Mouse (Mus musculus): Measurements from ENCODE around the gene Otop2. TPM values are rescaled to one million over a fixed set of nuclear protein-coding genes. Genes with fewer than 3 reads are reported as not detected.

The Otop2 gene
- polyA plus RNA-seq, 1 experiment from 2014 or later, result not detected

GRCm38 (mm10) chr11:115376722-115377121 lies 69.8 kb downstream of the Otop2 start:
- H3K4me1 ChIP-seq, result peaks cover 17% of the 10 kb centered on the region
- H3K9ac ChIP-seq (replicated peaks), result no peak overlapping the region
- H3K27ac ChIP-seq (replicated peaks), result no peak overlapping the region
- H3K36me3 ChIP-seq, result no peaks in the 10 kb centered on the region
- H3K27me3 ChIP-seq, result peaks cover 31% of the 10 kb centered on the region
- no peak for ATAC-seq (ENCODE audit: low FRiP score, low read depth)
- H3K4me2 ChIP-seq (replicated peaks), result no peak overlapping the region
- H3K9me3 ChIP-seq, result peaks cover 4% of the 10 kb centered on the region; the same call in 1 of the 2 replicates
- no peak overlapping the region for H3K4me3 ChIP-seq
- 77% methylated on average over 7 of the region's 7 CpGs for WGBS

- Histone ChIP-seq H3K9ac (replicated peaks) (no peak overlapping the region), H3K4me3 (no peak overlapping the region), H3K4me1 (peaks cover 17% of the 10 kb centered on the region), H3K4me2 (replicated peaks) (no peak overlapping the region), H3K9me3 (peaks cover 4% of the 10 kb centered on the region; the same call in 1 of the 2 replicates), H3K36me3 (no peaks in the 10 kb centered on the region), H3K27me3 (peaks cover 31% of the 10 kb centered on the region), H3K27ac (replicated peaks) (no peak overlapping the region)
- 90% methylated on average over 4 of the region's 4 CpGs for WGBS
- ATAC-seq (ENCODE audit: low FRiP score, low read depth), result no peak
Measured at GRCm38 (mm10) chr11:115377254-115377653, 70.3 kb downstream of the Otop2 start.

- peaks cover 4% of the 10 kb centered on the region; the same call in 1 of the 2 replicates for H3K9me3 ChIP-seq
- H3K27me3 ChIP-seq, result peaks cover 30% of the 10 kb centered on the region
- H3K4me3 ChIP-seq, result no peak overlapping the region
- no peak for ATAC-seq (ENCODE audit: low FRiP score, low read depth)
- H3K9ac ChIP-seq (replicated peaks), result no peak overlapping the region
- no peak overlapping the region for H3K27ac ChIP-seq (replicated peaks)
- peaks cover 23% of the 10 kb centered on the region for H3K4me1 ChIP-seq
- H3K4me2 ChIP-seq (replicated peaks), result no peak overlapping the region
- 88% methylated on average over 7 of the region's 7 CpGs for WGBS
- H3K36me3 ChIP-seq, result no peaks in the 10 kb centered on the region
Measured at GRCm38 (mm10) chr11:115377854-115378253, 70.9 kb downstream of the Otop2 start.

GRCm38 (mm10) chr11:115381276-115381675 lies 74.3 kb downstream of the Otop2 start:
- peaks cover 43% of the 10 kb centered on the region for H3K4me1 ChIP-seq
- peak overlapping the region; percentile 95; the same call in 1 of the 2 replicates for H3K27ac ChIP-seq (replicated peaks)
- H3K4me2 ChIP-seq (replicated peaks), result peak overlapping the region; percentile 86
- peaks cover 4% of the 10 kb centered on the region; the same call in 1 of the 2 replicates for H3K9me3 ChIP-seq
- H3K4me3 ChIP-seq, result peak overlapping the region; percentile 91
- H3K36me3 ChIP-seq, result no peaks in the 10 kb centered on the region
- H3K9ac ChIP-seq (replicated peaks), result no peak overlapping the region; the same call in 1 of the 2 replicates
- 11% methylated on average over 9 of the region's 9 CpGs for WGBS
- ATAC-seq (ENCODE audit: low FRiP score, low read depth), result no peak
- H3K27me3 ChIP-seq, result no peaks in the 10 kb centered on the region

Other genes starting within 250 kb of the Otop2 start
- not detected in 2 replicates for gene Cd300e, start 245.0 kb upstream of the Otop2 start, polyA plus RNA-seq (2016; fragmentation: Nextera tagmentation; extraction: Ambion mirVana)
- gene Rab37, start 215.7 kb upstream of the Otop2 start, polyA plus RNA-seq (2016; fragmentation: Nextera tagmentation; extraction: Ambion mirVana), result 1.5 TPM in 2 replicates
- gene Cd300lf, start 173.2 kb upstream of the Otop2 start, polyA plus RNA-seq (2016; fragmentation: Nextera tagmentation; extraction: Ambion mirVana), result 0.15 and 0.24 TPM in 2 replicates
- gene Slc9a3r1, start 143.8 kb upstream of the Otop2 start, polyA plus RNA-seq (2016; fragmentation: Nextera tagmentation; extraction: Ambion mirVana), result 34.3 and 34.6 TPM in 2 replicates
- gene Tmem104, start 119.7 kb upstream of the Otop2 start, polyA plus RNA-seq (2016; fragmentation: Nextera tagmentation; extraction: Ambion mirVana), result 7.9 and 9.2 TPM in 2 replicates
- gene Nat9, start 119.3 kb upstream of the Otop2 start, polyA plus RNA-seq (2016; fragmentation: Nextera tagmentation; extraction: Ambion mirVana), result 18.5 and 19.2 TPM in 2 replicates
- gene Grin2c, start 39.9 kb upstream of the Otop2 start, polyA plus RNA-seq (2016; fragmentation: Nextera tagmentation; extraction: Ambion mirVana), result 0.06 and 0.17 TPM in 2 replicates
- 15.9 and 18.4 TPM in 2 replicates for gene Fdxr, start 30.1 kb upstream of the Otop2 start, polyA plus RNA-seq (2016; fragmentation: Nextera tagmentation; extraction: Ambion mirVana)
- gene Fads6, start 9.5 kb upstream of the Otop2 start, polyA plus RNA-seq (2016; fragmentation: Nextera tagmentation; extraction: Ambion mirVana), result 0.11 and 0.18 TPM in 2 replicates
- 0.05 TPM in 1 of 2 replicates, not detected in the other for gene Ush1g, start 14.9 kb downstream of the Otop2 start, polyA plus RNA-seq (2016; fragmentation: Nextera tagmentation; extraction: Ambion mirVana)
- gene Otop3, start 27.6 kb downstream of the Otop2 start, polyA plus RNA-seq (2016; fragmentation: Nextera tagmentation; extraction: Ambion mirVana), result 0.28 and 0.43 TPM in 2 replicates
- 32.9 and 38.6 TPM in 2 replicates for gene Hid1, start 60.6 kb downstream of the Otop2 start, polyA plus RNA-seq (2016; fragmentation: Nextera tagmentation; extraction: Ambion mirVana)
- 32.4 and 36.6 TPM in 2 replicates for gene Cdr2l, start 74.8 kb downstream of the Otop2 start, polyA plus RNA-seq (2016; fragmentation: Nextera tagmentation; extraction: Ambion mirVana)
- gene Mrpl58, start 96.6 kb downstream of the Otop2 start, polyA plus RNA-seq (2016; fragmentation: Nextera tagmentation; extraction: Ambion mirVana), result 234 and 265 TPM in 2 replicates
- gene Atp5h, start 112.8 kb downstream of the Otop2 start, polyA plus RNA-seq (2016; fragmentation: Nextera tagmentation; extraction: Ambion mirVana), result 873 and 889 TPM in 2 replicates
- 32.0 and 40.4 TPM in 2 replicates for gene Kctd2, start 113.0 kb downstream of the Otop2 start, polyA plus RNA-seq (2016; fragmentation: Nextera tagmentation; extraction: Ambion mirVana)
- gene Trim80, start 133.4 kb downstream of the Otop2 start, polyA plus RNA-seq (2016; fragmentation: Nextera tagmentation; extraction: Ambion mirVana), result not detected in 2 replicates
- 0.20 and 0.30 TPM in 2 replicates for gene Slc16a5, start 155.3 kb downstream of the Otop2 start, polyA plus RNA-seq (2016; fragmentation: Nextera tagmentation; extraction: Ambion mirVana)
- 10.3 and 13.1 TPM in 2 replicates for gene Armc7, start 168.5 kb downstream of the Otop2 start, polyA plus RNA-seq (2016; fragmentation: Nextera tagmentation; extraction: Ambion mirVana)
- gene Nt5c, start 184.7 kb downstream of the Otop2 start, polyA plus RNA-seq (2016; fragmentation: Nextera tagmentation; extraction: Ambion mirVana), result 81.6 and 83.8 TPM in 2 replicates
- 1,008 and 1,026 TPM in 2 replicates for gene Jpt1, start 207.2 kb downstream of the Otop2 start, polyA plus RNA-seq (2016; fragmentation: Nextera tagmentation; extraction: Ambion mirVana)
- gene Sumo2, start 229.1 kb downstream of the Otop2 start, polyA plus RNA-seq (2016; fragmentation: Nextera tagmentation; extraction: Ambion mirVana), result 1,412 and 1,429 TPM in 2 replicates

All from midbrain, embryonic 12.5 days (tissue).